Mouse (Mus musculus) subcutaneous adipose tissue, adult 2 months (tissue): ENCODE results near the gene Olfr373. TPM values are rescaled to one million over a fixed set of nuclear protein-coding genes. Genes with fewer than 3 reads are reported as not detected.

Source experiments
- polyA plus RNA-seq: library from polyadenylated mRNA; depleted of rRNA; stranded (reverse); fragments of >200 nt; gene quantifications from 2 replicates; pipeline ENCODE4 v1.2.3, GENCODE M21; 2012; ENCODE audit warnings: low replicate concordance; rRNA removed

The Olfr373 gene
- not detected in 2 replicates for polyA plus RNA-seq

GRCm38 (mm10) chr8:72082877-72083276 lies at the start of gene Olfr373:
TSS of gene Olfr373 (plus strand) at chr8:72083177.

GRCm38 (mm10) chr8:72040918-72041317 lies 42.1 kb upstream of the Olfr373 start, which contains the start of gene Olfr372:
TSS of gene Olfr372 (plus strand) at chr8:72041218.

DNA sequence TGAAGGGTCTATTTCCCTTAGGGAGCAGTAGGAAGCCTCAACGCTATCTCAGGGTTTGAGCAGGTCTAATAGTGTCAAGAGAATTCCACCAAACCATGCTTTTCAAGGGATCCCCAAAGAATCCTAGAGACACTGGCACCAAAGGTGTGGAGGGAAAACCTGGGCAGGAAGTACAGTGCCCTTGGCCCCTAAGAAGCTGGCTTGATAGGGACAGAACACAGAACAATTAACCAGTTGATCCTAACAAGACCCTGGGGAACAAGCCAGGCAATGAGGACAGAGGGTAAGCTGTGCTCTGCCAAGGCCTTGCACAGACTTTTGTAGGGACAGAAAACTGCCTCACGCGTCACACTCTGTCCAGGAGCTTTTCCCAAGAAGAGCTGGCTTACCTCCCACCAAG lies 23.8 kb downstream of the Olfr373 start, which contains the start of gene Olfr374:
TSS of gene Olfr374 (plus strand) at position 301 of the 400 bp plus-strand sequence.

GRCm38 (mm10) chr8:72134756-72135445 lies 51.9 kb downstream of the Olfr373 start, which contains the start of gene Tpm4:
TSS of gene Tpm4 (plus strand) at chr8:72134975.

Other genes with a start within 250 kb of the Olfr373 start
- 0.63 and 0.87 TPM in 2 replicates for gene Zfp709, start 201.2 kb upstream of the Olfr373 start, polyA plus RNA-seq
- gene Zfp882, start 174.6 kb upstream of the Olfr373 start, polyA plus RNA-seq = 0.75 and 2.2 TPM in 2 replicates
- 4.3 and 5.2 TPM in 2 replicates for gene Zfp617, start 174.5 kb upstream of the Olfr373 start, polyA plus RNA-seq
- 3.8 and 8.1 TPM in 2 replicates for gene Zfp961, start 132.1 kb upstream of the Olfr373 start, polyA plus RNA-seq
- 4.5 and 37.2 TPM in 2 replicates for gene Cyp4f18, start 73.6 kb upstream of the Olfr373 start, polyA plus RNA-seq
- gene Olfr372, start 42.0 kb upstream of the Olfr373 start, polyA plus RNA-seq = not detected in 2 replicates
- not detected in 2 replicates for gene Olfr374, start 23.9 kb downstream of the Olfr373 start, polyA plus RNA-seq
- 119 and 139 TPM in 2 replicates for gene Tpm4, start 51.8 kb downstream of the Olfr373 start, polyA plus RNA-seq
- 39.3 and 70.9 TPM in 2 replicates for gene Rab8a, start 78.0 kb downstream of the Olfr373 start, polyA plus RNA-seq
- 0.44 and 2.3 TPM in 2 replicates for gene Hsh2d, start 106.5 kb downstream of the Olfr373 start, polyA plus RNA-seq
- 0.07 and 0.22 TPM in 2 replicates for gene Cib3, start 129.7 kb downstream of the Olfr373 start, polyA plus RNA-seq
- not detected in 2 replicates for gene Gm11034, start 130.5 kb downstream of the Olfr373 start, polyA plus RNA-seq
- gene Fam32a, start 136.6 kb downstream of the Olfr373 start, polyA plus RNA-seq = 55.5 and 67.0 TPM in 2 replicates
- 72.2 and 121 TPM in 2 replicates for gene Ap1m1, start 156.8 kb downstream of the Olfr373 start, polyA plus RNA-seq
- 0.97 and 5.8 TPM in 2 replicates for gene Gm10282, start 222.1 kb downstream of the Olfr373 start, polyA plus RNA-seq
- gene Klf2, start 235.9 kb downstream of the Olfr373 start, polyA plus RNA-seq = 40.8 and 44.3 TPM in 2 replicates